Mouse (Mus musculus): ENCODE results near the gene Nyap1.
"Not testable (repeated sequence)": the region's sequence is repeated elsewhere in the genome, so short reads cannot be mapped to it uniquely, and the experiment has no call there.

Nyap1 gene

DNA sequence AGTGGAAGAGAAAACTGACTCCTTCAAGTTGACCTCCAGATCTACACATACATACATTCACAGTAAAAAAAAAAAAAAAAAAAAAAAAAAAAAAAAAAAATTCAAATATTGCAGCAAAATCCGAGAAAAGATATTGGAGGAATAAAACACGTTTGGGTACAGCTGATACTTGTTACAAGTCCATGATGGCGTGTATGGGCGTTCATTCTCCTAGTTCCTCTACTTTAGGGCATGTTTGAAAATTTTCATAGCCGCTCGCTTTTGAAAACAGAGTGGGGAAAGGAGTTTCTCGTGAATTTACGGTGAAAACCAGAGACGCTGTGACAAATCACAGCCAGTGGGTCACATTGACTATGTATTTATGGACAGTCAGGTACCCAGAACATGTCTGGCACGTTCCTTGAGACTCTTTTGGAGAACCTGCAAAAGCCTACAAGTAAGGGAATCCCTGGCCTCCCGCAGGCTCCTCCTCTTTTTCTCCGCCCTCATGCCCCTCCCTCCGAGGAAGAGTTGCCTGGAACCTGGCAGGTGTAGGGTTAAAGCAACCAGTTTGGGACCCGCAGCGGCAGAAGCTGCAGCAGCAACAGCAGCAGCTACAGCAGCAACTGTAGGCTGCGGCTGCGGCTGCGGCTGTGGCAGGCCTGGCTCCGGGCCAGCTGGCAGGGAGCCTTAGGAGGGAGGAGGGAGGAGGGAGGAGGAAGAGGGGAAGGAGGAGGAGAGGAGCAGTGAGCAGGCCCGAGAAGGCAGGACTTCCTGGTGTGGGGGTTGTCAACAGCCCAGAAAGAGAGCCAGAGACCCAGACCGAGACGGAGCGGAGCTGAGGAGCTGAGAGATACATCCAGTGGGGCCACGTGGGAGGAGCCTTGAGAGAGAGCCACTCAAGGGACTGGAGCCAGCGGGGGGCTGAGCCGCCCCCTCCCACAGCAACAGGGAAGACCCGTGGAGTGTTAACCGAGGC lies 4.1 kb upstream of the Nyap1 start, which contains the start of gene Tsc22d4:
Gene Tsc22d4 (plus strand): TSS at position 517 of the 958 bp plus-strand sequence.
- in situ Hi-C loops (cut with MboI, MseI): no loop called here

DNA sequence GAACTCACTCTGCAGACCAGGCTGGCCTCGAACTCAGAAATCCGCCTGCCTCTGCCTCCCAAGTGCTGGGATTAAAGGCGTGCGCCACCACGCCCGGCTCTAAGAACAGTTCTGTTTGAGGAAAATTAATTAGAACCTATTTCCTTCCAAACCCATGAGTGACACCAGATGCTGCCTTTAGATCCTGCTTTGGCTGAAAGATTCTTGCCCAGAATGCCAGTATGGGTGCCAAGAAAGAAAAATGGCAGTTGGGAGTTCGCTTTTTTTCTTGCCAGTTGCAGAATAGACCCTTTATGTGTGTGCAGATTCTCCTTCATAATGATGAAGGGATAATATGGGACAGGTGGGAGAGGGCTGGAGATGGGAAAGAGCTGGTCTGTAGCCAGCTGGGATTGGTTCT lies 2.8 kb upstream of the Nyap1 start:
- in situ Hi-C loops (cut with MboI, MseI): no loop called here

GRCm38 (mm10) chr5:137742836-137743235 lies 1.4 kb upstream of the Nyap1 start:
- in situ Hi-C loops (cut with MboI, MseI): no loop called here

- in situ Hi-C loops (cut with MboI, MseI): no loop called here
Observed at GRCm38 (mm10) chr5:137742048-137742447, 641 bp upstream of the Nyap1 start.

DNA sequence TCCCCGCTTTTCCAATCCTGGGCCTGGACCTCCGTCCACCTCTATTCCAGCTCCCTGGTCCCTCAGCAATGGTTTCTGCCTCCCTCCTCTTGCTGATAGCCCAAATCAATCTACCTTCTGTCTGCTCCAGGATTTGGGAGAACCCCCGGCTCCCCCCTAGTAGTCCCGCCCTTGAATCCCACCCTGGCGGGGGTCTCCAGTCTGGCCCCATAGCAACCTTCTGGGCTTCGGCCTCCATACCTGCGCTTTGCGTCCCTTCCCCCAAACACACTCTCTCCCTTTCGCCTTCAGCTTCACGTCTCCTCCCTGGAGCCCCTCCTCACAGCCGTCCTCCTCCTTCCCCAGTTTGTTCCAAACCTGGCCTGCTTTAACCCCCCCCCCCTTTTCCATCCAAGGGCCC lies 901 bp downstream of the Nyap1 start:
- in situ Hi-C loops (cut with MboI, MseI): no loop called here

- in situ Hi-C loops (cut with MboI, MseI): no loop called here
Observed at GRCm38 (mm10) chr5:137739471-137739870, 1.9 kb downstream of the Nyap1 start.

GRCm38 (mm10) chr5:137738516-137738915 lies 2.9 kb downstream of the Nyap1 start:
- in situ Hi-C loops (cut with MboI, MseI): no loop called here

- in situ Hi-C loops (cut with MboI, MseI): no loop called here
Observed at GRCm38 (mm10) chr5:137737400-137737940, 3.9 kb downstream of the Nyap1 start.

- in situ Hi-C loops (cut with MboI, MseI): no loop called here
Observed at GRCm38 (mm10) chr5:137734289-137735061, 6.9 kb downstream of the Nyap1 start.

- in situ Hi-C loops (cut with MboI, MseI): no loop called here
Observed at GRCm38 (mm10) chr5:137733638-137734288, 7.6 kb downstream of the Nyap1 start.

- in situ Hi-C loops (cut with MboI, MseI): no loop called here
Observed at GRCm38 (mm10) chr5:137726767-137727166, 14.6 kb downstream of the Nyap1 start.

GRCm38 (mm10) chr5:137723840-137724239 lies 17.6 kb downstream of the Nyap1 start:
- in situ Hi-C loops (cut with MboI, MseI): no loop called here

DNA sequence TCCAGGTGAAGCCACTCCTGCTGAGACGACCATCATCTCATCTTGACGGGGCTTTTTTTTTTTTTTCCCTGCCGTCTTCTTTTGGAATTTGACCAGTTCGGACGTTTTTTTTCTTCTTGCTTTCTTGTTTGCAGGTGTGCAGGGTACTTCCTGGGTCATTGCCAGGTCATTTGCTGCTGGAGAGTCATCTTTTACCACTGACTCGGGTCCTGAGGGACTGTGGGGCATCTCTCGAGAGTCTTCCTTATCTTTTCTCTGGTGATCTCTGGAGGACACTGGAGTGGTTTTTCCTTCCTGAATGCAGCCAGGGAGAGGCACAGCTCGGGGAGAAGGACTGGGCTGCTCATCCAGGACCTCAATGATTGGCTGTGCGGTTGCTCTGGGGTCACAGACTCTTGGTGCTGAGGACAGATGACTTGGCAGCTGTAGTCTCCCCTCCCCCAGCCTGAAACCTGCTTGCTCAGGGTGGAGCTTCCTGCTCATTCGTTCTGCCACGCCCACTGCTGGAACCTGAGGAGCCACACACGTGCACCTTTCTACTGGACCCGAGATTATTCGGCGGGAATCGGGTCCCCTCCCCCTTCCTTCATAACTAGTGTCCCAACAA lies 20.7 kb downstream of the Nyap1 start:
- in situ Hi-C loops (cut with MboI, MseI): not testable (repeated sequence)

DNA sequence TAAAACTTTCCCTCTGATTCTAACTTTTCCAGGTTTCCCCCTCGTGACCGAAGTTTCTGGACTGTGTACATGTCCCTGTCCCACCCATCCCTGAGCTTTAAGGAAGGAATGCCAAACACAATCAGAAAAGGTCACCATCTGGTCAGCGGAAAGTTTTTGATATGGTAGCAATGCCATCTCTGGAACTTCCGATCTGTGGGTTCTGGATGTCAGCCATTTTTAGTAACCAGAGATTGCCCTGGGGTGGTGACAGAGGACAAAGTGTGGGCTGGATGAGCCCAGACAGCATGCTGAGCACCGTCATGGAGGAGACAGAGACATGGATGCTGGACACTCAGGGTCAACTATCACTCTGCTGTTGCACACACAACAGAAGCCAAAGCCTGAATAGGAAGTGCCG lies 22.3 kb downstream of the Nyap1 start:
- in situ Hi-C loops (cut with MboI, MseI): no loop called here

DNA sequence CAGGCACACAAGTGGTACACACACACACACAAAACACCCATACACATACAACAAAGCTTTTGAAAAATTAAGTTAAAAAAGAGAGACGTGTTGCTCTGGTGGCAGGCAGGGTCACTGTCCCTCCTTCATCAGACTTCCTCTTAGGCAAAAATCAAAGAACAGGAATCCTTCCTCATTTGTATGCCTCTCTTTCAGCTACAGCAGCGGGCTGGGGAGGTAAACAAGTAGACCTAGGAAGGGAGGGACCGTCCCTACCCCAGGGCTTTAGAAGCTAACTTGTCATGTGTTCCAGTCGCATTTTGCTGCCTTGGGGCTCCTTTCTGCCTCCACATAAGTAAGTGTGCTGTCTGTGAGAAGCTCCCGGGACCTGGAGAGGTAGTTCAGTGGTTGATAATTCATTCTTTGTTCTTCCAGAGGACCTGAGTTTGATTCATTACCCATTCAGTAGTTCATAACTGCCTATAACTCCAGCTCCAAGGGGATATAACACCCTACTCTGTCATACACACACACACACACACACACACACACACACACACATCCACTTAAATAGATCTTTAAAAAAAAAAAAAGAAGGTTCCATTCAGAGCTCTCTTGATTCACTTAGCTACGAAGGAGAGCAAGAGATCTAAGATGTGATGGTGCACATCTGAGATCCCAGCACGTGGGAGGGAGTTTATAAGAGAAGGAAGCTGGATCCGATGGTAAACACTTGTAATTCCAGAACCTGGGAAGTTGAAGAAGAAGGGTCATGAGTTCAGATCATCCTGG lies 23.2 kb downstream of the Nyap1 start:
- in situ Hi-C loops (cut with MboI, MseI): no loop called here

DNA sequence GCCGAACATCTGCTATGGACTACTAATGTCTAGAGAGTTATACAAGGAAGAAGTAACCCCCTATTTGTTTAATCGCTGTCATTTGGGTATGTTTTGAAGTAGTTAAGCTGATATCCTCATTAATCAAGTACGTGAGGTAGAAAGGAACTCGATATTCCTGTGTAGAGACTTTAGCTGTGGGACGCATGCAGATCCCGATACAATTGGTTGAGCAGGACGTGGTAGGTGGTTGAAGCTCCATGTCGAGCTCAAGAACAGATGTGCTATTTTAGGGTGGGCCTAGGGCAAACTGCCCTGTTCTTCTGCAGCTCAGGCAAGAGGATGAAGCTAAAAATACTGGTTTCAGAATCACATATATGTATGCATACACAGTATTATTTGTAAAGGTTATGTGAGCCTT lies 25.7 kb downstream of the Nyap1 start:
- in situ Hi-C loops (cut with MboI, MseI): no loop called here

GRCm38 (mm10) chr5:137713454-137713853 lies 28.0 kb downstream of the Nyap1 start:
- in situ Hi-C loops (cut with MboI, MseI): no loop called here

- in situ Hi-C loops (cut with MboI, MseI): loop anchor here (10.0 kb wide), 1 partner anchor 178 kb away; no protein-coding TSS in a partner anchor
Observed at GRCm38 (mm10) chr5:137706913-137707633, 34.3 kb downstream of the Nyap1 start.

- in situ Hi-C loops (cut with MboI, MseI): loop anchor here (10.0 kb wide), 1 partner anchor 180 kb away; no protein-coding TSS in a partner anchor
Observed at GRCm38 (mm10) chr5:137705242-137705641, 36.2 kb downstream of the Nyap1 start.

DNA sequence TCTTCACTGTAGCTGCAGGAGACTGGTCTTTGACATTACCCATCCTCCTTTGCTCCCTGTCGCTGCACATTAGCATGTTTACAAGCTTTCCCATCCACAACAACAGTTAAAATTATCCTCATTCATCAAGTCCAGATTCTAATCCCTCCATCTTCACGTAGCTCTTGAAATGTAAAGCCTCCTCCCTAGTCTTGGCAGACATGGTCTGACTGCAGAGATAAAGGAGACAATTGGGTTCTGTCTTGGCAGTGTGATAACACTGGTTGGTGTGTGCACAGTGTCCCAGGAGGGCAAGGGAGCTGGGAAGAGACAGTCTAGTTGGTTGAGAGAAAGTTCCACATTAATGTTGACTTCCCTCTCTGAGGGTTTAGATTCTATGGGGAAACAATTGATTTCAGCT lies 41.6 kb downstream of the Nyap1 start:
- in situ Hi-C loops (cut with MboI, MseI): loop anchor here (10.0 kb wide), 1 partner anchor 185 kb away; no protein-coding TSS in a partner anchor

Measured in T-helper 1 cell (primary cell).